Mouse (Mus musculus): ENCODE measurements around the gene Spata7. TPM values are rescaled to one million over a fixed set of nuclear protein-coding genes. Genes with fewer than 3 reads are reported as not detected.

Gene Spata7
- polyA plus RNA-seq, 1 experiment, result not detected

GRCm38 (mm10) chr12:98714757-98715156, 86.8 kb downstream of the Spata7 start:
- WGBS, result 72% methylated on average over 11 of the region's 11 CpGs
- no peak for TF ChIP-seq CTCF (IDR thresholded peaks at IDR 0.05; ENCODE audit: insufficient read depth, low read depth, low read length)
- no peak for TF ChIP-seq POLR2A (IDR thresholded peaks at IDR 0.05; ENCODE audit: insufficient read depth, low read depth, low read length)
- Histone ChIP-seq H3K4me3 (ENCODE audit: insufficient read depth, low read depth, low read length) (no peak overlapping the region), H3K27ac (ENCODE audit: insufficient read depth, low read depth, low read length) (no peak overlapping the region), H3K4me1 (ENCODE audit: control insufficient read depth, insufficient read depth, low read length) (no peaks in the 10 kb centered on the region)

- TF ChIP-seq CTCF (IDR thresholded peaks at IDR 0.05; ENCODE audit: insufficient read depth, low read depth, low read length), result no peak
- no peak for TF ChIP-seq POLR2A (IDR thresholded peaks at IDR 0.05; ENCODE audit: insufficient read depth, low read depth, low read length)
- Histone ChIP-seq H3K27ac (ENCODE audit: insufficient read depth, low read depth, low read length) (no peak overlapping the region), H3K4me1 (ENCODE audit: control insufficient read depth, insufficient read depth, low read length) (peaks cover 4% of the 10 kb centered on the region), H3K4me3 (ENCODE audit: insufficient read depth, low read depth, low read length) (no peak overlapping the region)
- WGBS, result 98% methylated on average over 2 of the region's 2 CpGs
Observed at GRCm38 (mm10) chr12:98716142-98716541, 88.2 kb downstream of the Spata7 start.

Other genes with a start within 250 kb of the Spata7 start
- gene Kcnk10, start 49.8 kb upstream of the Spata7 start, polyA plus RNA-seq (2012; ENCODE audit: insufficient read depth, insufficient read length, low replicate concordance, missing spikeins), result 50.8 TPM in 1 of 2 replicates, not detected in the other
- gene Ptpn21, start 109.2 kb downstream of the Spata7 start, polyA plus RNA-seq (2012; ENCODE audit: insufficient read depth, insufficient read length, low replicate concordance, missing spikeins), result not detected in 2 replicates
- not detected in 2 replicates for gene Zc3h14, start 118.8 kb downstream of the Spata7 start, polyA plus RNA-seq (2012; ENCODE audit: insufficient read depth, insufficient read length, low replicate concordance, missing spikeins)

Data from olfactory bulb, adult 2 months (tissue).